Mouse (Mus musculus): Measurements from ENCODE around the gene C77080. TPM values are rescaled to one million over a fixed set of nuclear protein-coding genes. Genes with fewer than 3 reads are reported as not detected.

C77080 gene
- total RNA-seq, 2 experiments from 2014 or later: 6.5 to 8.6 TPM

- DNase-seq: no peak
Measured at GRCm38 (mm10) chr4:129266821-129267220, 5.6 kb upstream of the C77080 start.

DNA sequence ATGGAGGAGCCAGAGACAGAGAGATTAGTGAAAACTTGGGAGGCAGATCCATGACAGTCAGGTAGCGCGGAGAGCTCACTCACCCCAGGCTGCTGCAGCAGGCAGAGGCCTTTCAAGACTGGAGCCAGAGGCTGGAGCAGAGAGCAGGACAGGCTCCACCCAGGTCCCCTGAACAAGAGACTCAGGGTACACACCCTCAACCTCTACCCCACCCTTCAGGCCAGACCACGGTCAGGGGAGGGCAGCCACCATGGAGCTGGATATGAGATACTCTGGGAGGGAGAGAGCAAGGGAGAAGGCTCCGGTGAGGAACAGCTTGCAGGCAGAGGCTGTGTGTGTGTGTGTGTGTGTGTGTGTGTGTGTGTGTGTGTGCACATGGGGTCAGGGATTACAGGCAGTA is 5.0 kb upstream of the C77080 start:
- DNase-seq: no peak

GRCm38 (mm10) chr4:129263225-129264021 is 2.2 kb upstream of the C77080 start:
- DNase-seq: peak; percentile 69

- peak; percentile 68 for DNase-seq
Measured at GRCm38 (mm10) chr4:129260678-129261077, 526 bp downstream of the C77080 start.

DNA sequence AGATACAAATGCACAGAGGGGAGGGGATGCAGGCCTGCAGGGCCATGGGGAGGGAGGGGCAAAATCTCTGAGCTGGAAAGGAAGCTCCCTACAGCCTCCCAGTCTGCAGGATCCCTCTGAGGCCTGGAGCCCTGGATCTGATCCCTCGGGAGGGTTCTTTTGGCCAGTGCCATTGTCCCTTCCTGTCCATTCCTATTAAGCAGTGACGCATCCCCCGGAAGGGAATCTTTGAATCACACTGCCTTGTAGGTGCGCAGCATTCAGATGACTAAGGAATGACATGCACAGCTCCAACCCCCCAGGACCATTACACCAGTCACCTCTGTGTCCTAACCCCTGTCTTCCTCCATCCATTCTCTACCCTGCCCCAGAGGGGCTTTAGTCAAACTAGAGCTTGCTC is 2.1 kb downstream of the C77080 start:
- peak; percentile 56 for DNase-seq

- peak; percentile 67 for DNase-seq
Measured at GRCm38 (mm10) chr4:129256450-129257380, 4.5 kb downstream of the C77080 start.

DNA sequence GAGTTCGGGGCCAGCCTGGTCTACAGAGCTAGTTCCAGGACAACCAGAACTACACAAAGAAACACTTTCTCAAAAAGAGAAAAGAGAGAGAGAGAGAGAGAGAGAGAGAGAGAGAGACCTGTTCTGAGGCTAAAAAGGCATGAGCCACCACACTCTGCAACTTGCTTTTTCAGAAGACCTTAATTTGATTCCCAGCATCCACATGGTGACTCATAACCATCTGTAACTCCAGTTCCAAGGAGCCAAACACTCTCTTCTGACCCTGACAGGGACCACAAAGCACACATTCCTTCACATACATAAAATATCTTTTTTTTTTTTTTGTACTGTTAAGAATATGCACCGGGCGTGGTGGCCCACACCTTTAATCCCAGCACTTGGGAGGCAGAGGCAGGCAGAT is 6.6 kb downstream of the C77080 start:
- DNase-seq: no peak

- no peak for DNase-seq
Measured at GRCm38 (mm10) chr4:129252492-129252891, 8.7 kb downstream of the C77080 start.

DNA sequence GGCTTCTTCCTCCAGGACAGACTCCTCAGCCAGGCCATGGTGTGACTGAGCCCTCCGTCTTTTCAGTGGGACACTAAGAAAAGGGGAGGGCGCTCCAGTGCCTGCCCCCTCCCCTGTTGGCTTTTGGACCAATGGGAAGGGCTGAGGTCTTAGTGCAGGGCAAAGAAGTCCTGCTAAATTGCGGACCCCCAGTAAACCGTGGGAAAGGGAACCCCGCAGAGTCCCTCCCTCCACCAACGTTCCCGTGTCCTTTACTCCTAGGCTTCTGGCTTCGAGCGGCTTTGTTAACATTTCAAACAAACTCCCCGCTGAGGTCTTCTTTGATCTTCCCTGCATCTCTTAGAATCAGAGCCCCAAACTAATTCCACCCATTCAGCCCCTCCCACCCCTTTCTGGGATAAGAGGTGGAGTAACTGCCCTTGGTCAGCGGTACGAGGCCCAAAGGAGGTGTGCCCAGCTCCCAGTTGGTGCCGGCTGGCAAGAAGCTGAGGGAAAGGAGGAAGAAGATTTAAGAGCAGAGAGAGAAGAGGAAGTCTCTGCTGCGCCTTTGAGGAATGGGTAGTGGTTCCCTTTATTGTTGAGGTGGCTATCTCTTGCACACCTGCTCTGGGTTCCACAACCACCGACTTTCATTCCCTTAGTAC is 9.6 kb downstream of the C77080 start:
- DNase-seq: no peak

DNA sequence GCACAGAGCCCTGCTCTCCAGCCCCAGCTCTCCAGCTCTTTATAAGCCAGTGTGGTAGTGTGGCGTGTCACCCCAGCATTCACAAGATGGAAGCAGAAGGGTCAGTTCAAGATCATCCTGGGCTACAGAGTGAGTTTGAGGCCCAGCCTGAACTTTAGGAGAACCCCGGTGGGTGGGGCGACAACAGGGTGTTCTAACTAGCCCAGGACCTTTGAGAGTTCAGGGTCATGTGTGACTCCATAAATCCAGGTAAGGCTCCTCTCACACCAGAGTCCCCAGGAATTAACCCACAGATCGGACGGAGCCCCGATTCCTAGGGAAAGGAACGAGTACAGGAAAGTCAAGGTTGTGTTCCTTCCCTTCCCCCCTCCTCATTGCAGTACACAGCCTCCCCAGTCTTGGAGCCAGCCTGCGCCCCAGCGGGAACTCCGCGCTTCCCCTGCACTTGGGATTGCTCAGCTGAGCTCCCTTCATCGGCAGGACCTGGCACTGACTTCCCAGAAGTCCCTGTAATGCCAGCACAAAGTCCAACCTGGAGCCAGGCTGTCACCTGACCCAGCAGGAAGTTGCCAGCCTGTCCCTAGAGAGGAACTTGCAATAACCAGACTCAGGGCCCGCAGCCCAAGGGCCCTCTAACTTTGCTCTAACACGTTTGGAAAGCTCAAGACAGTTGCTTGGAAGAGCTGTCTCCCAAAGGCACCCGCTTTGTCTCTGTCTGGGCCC is 10.3 kb downstream of the C77080 start:
- peak; percentile 47 for DNase-seq

- DNase-seq: no peak
Measured at GRCm38 (mm10) chr4:129249288-129249687, 11.9 kb downstream of the C77080 start.

DNA sequence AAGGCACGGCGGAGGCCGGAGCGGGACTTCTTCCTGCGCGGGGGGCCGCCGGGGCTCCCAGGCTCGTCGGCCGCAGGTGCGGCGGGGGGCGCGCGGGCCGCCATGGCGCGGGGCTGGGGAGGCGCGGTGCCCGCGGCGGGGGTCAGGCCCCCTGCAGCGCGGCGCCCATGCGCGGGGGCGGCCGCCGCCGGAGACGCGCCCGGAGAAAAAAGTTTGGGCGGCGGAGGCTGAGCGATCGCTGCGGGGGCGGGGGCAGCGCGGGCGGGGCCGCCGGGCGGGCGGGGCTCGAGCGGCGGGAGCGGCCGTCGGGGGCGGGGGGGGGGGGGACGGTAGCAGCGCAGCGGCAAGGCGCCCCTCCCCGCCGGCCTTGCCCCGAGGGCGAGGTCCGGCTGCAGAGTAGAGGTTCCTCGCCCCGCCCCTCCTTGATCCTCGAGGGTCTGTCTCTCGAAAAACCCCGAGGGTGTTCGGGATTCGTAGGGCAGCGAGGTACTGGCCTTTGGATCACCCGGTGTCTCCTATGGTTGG is 12.9 kb downstream of the C77080 start:
- DNase-seq: no peak

DNA sequence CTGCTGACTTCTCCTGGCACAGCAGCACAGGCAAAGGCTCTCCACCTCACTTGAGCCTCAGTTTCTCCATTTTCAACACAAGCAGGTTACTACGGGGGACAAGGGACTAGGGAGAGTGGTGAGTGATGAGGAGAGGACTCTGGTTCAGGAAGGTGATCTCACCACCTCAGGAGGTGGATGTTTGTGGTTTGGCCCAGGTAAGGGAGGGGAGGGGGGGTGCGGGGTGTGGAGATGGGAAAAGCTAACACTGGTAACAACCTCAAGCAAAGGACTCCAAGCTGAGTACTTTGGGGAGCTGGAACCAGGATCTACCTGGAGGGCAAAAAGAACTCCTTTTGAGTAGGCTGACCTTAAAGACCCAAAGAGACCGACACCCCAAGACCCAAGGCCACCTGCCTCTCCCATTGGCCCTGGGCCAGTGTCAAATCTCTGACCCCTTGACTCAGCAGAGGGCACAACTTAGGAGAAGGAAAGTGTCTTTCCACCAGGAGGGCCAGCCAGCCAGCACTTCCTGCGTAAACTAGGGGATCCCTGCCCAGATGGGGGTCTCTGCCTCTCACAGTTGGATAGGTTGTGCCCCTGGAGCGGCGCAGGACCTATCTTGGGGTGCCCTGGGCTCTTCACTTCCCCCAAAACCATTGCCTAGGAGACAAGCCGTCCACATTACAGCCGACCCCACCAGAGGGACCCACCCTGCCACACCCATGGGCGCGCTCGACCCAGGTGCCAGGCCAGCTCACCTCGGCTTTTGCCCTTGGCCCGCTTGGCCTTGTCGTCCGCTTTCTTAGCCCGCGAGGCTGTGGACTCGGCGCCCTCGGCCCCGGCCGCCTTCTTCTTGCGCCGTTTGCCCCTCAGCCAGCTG is 13.6 kb downstream of the C77080 start:
- DNase-seq: no peak

GRCm38 (mm10) chr4:129246360-129247301 is 14.6 kb downstream of the C77080 start:
- DNase-seq: no peak

DNA sequence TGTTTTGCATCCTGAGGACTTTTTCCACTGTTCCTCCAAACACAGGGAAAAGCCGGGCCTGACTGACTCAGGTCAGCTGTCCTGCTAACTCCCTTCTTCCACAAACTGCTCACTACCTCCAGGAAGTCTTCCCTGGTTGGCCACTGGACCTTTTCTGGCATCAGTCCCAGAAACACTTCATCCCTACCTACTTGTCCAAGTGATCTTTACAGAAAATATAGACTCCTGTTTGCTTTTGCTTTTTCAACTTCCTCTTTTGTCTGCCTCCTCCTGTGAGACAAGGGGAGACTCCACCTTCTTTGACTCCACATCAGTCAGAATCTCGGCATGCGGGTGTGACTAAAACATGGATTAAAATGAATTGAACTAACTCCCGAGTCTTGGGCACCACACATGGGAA is 16.4 kb downstream of the C77080 start:
- no peak for DNase-seq

DNA sequence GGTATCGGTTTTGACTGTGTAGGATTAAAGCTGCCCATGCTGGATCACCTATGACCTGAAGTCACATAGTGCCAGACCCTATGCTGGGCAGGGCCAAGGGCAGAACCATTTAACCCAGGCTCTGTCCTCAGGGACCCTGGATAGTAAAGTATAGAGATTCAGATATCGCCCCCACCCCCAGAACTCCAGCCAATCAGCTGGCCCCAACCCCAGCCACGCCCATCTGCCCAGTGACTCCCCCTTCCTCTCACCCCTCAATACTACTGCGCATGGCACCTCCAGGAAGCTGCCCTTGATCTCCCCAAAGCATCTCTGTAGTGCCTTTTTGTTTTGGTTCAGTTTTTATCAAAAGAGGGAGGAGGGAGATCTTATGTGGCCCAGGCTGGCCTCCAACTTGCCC is 18.4 kb downstream of the C77080 start:
- no peak for DNase-seq

DNA sequence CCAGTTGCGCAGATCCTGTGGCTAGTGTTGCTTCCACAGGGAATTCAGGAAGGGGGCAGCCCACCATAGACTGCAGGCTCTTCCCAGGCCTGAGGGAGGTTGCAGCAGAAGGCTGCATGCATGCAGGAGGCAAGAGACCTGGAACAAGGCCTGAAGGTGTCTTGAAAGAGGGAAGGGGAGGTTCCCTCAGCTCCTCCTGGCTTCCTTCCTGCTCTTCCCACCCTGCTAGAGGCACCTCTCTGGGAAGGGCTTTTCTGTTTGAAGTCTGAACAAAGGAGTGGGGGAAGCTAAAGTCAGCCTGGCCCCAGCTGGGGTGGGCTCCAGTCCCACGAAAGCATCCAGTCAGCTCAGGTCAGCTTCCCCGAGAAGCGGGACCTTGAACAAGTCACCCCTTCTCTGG is 18.9 kb downstream of the C77080 start:
- DNase-seq: no peak

DNA sequence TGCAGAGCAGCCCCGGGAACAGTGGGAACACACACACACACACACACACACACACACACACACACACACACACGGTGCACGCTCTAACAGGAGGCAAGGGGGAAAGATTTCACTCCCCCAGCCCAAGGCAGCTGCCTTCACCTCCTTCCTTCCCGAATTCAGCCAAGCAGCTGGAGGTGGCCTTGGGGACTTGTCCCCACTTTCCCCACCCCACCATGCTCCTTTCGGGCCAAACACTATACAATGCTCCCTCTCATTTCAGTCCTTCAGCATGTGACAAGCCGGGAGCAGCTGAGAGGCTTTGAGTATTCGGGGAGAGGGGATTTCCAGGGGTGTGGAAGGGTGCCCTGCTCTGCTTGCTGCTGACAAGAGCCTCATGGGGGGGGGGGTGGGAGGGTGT is 19.3 kb downstream of the C77080 start:
- no peak for DNase-seq

GRCm38 (mm10) chr4:129239075-129239474 is 22.1 kb downstream of the C77080 start:
- peak; percentile 74 for DNase-seq

- no peak for DNase-seq
Measured at GRCm38 (mm10) chr4:129238579-129239016, 22.6 kb downstream of the C77080 start.

Measured in heart, postnatal 4 days (tissue).